Mouse (Mus musculus): Measurements from ENCODE around the gene 4933427D14Rik.
"Not testable (repeated sequence)": the region's sequence is repeated elsewhere in the genome, so short reads cannot be mapped to it uniquely, and the experiment has no call there.

The 4933427D14Rik gene

DNA sequence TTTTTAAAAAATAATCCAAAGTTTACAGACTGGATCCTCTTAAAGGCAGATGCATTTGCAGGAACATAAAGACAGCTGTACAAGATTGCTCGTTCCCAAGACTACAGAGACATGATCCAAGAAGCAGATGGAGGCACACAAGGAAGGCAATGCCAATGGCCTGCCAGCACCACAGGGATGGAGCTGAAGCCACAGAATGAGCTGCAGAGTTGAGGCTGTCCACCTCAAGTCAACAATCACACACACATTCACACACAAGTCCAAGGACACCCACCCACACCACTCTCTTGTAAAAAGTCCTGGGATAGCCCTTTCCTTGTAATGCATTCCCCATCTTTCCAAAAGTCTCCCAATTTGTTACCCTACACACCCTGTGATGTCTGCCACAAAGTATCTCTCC lies 3.8 kb downstream of the 4933427D14Rik start:
- DNase-seq (ENCODE audit: low spot score), result no peak

GRCm38 (mm10) chr11:72196506-72196905 lies 10.8 kb downstream of the 4933427D14Rik start:
- DNase-seq (ENCODE audit: low spot score), result no peak

GRCm38 (mm10) chr11:72194259-72194658 lies 13.0 kb downstream of the 4933427D14Rik start:
- DNase-seq (ENCODE audit: low spot score), result no peak

GRCm38 (mm10) chr11:72190857-72191256 lies 16.4 kb downstream of the 4933427D14Rik start:
- DNase-seq (ENCODE audit: low spot score), result no peak

GRCm38 (mm10) chr11:72184252-72184651 lies 23.0 kb downstream of the 4933427D14Rik start:
- no peak for DNase-seq (ENCODE audit: low spot score)

GRCm38 (mm10) chr11:72181136-72181535 lies 26.1 kb downstream of the 4933427D14Rik start:
- no peak for DNase-seq (ENCODE audit: low spot score)

- DNase-seq (ENCODE audit: low spot score), result no peak
These were observed 26.7 kb downstream of the 4933427D14Rik start for GRCm38 (mm10) chr11:72180556-72180955.

GRCm38 (mm10) chr11:72176553-72176952 lies 30.7 kb downstream of the 4933427D14Rik start:
- DNase-seq (ENCODE audit: low spot score), result no peak

DNA sequence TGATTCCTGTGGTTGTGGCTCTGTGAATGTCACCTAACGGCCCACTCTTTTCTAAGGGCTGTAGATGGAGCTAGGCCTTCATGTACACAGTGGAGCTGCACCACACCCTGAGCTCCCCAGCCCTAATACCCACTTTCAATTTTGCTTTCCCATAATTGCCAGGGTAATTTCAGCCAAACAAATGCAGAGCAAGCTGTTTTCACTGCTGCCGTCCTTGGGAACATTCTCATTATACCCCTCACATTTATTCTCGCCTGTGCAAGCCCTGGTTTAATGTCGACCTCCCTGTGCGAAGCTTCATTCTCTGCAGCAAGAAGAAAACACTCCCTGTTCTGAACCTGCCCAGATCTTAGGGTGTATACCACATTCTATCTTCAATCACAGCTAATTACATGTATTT lies 31.3 kb downstream of the 4933427D14Rik start:
- DNase-seq (ENCODE audit: low spot score), result no peak

DNA sequence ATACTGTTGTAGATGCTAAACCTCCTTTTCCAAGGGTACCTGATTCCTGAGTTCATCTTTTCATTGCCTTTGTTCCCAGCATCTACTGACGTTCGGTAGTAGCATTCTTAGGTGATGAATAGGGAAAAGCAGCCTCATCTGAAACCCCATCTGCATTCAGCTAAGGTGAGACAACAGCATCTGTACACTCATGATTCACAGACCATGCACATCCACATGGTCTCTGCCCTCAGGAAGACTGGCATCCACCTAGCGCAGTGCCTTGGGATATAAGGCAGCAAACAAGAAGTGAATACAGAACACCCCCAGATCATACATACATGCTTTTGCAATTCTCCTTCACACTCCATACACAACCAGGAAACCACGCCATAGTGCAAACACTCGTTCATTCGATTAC lies 32.5 kb downstream of the 4933427D14Rik start:
- no peak for DNase-seq (ENCODE audit: low spot score)

DNA sequence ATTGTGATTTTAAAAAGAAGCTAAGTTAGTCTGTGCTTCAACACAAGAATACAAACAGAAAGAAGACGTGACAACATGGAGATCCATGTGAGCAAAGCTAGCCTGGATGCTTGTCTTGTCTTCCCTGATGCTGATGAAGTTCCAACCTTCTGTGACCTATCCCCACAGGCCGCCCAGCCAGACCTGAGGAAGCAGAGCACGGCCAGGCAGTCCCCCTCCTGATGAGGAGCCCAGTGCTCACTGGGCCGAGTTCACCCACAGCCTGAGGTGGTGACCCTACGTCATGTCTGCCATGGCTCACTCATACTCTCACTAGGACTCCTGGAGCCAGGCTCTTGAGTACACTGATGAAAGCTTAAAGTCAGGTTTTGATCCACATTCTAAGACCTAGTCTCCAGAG lies 33.8 kb downstream of the 4933427D14Rik start:
- no peak for DNase-seq (ENCODE audit: low spot score)

DNA sequence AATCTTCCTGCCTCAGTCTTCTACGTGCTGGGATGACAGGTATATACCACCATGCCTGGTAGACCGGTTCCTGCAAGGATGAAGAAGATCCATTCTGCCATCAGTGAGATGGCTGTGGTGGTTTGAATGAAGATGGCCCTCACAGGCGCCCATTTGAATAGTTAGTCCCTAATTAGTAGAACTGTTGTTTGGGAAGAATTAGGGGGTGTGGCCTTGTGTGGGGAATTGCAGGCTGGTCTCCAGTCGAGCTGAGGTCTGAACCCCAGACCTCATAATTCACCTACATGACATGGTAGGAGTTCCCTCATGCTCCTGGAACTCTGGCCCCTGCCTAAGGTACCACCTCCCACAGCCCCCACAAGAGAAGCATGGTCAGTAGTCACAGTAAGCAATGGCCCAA lies 35.4 kb downstream of the 4933427D14Rik start:
- DNase-seq (ENCODE audit: low spot score), result not testable (repeated sequence)

GRCm38 (mm10) chr11:72169871-72170270 lies 37.4 kb downstream of the 4933427D14Rik start:
- DNase-seq (ENCODE audit: low spot score), result no peak

DNA sequence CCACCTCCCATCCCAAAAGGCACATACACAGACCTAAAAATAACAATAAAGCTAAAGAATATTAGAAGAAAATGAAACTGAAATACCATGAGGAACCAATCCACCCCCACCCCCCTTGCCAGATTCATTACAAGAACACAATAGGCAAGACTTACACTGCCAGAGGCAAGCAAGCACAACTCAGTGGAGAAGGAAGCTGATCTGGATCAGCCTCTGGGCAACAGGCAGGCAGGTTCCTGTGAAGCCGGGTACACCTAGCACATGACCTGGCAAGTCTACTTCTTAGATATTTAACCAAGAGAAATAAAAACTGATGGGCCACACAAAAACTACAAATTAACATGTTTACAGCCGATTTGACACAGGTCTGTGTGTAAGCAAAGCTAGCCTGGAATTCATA lies 44.1 kb downstream of the 4933427D14Rik start:
- DNase-seq (ENCODE audit: low spot score), result no peak

- DNase-seq (ENCODE audit: low spot score), result no peak
These were observed 50.6 kb downstream of the 4933427D14Rik start for GRCm38 (mm10) chr11:72156624-72157023.

DNA sequence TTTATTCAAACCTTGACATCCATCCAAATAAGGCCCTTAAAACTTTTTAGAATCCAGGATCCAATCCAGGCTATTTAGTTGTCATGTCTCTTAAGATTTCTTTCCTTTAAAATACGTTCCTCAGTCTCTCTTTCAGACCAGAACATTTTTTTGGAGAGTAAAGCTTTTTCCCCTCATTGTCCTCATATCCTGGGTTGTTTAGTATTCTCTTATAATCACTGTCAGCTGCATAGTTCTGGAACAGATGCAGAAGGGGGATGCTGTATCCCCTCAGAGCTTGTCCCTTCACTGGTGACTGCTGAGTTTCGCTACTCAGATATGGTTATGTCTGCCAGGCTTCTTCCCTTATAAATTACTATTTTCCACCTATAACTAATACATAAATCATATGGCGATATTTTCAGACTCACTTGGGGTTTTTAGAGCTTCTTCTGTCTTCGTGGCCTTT lies 51.3 kb downstream of the 4933427D14Rik start:
- DNase-seq (ENCODE audit: low spot score), result no peak

DNA sequence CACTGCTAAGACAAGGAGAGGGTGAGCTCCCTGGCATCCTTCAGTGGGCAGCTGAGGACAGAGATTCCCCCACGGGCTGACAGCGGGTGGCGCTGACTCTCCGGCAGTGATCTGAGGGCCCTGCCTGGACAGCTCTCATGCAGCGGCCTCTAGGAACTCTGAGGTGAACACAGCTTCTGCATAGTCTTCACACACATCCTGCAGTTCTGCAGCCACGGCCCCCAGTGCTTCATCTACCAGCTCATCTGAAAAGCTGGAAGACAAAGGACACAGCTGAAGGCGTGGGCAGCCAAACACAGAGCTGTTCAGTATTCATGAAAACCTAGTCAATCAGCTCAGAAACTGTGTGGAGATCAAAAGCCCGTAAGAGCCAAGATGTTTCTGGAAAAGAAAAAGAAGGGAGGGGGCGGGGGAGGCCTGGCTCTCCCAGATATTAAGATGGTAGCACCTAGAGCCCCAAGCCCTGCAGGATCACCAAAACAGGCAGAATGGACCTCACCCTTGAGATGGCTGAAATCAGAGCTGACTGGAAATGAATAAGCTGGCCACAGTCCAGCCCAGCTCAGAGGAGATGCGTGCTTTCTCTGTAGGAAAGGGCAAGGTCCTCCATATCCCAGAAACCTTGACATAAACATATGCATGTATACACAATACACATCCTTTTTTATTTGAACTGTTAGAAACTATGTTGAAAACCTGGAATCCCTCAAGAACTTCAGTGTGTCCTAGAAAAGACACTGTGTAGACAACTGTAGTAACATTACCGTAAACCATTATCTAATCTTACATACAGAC lies 51.9 kb downstream of the 4933427D14Rik start:
- DNase-seq (ENCODE audit: low spot score), result no peak

- DNase-seq (ENCODE audit: low spot score), result no peak
These were observed 54.0 kb downstream of the 4933427D14Rik start for GRCm38 (mm10) chr11:72153122-72153862.

GRCm38 (mm10) chr11:72151120-72151519 lies 56.1 kb downstream of the 4933427D14Rik start:
- DNase-seq (ENCODE audit: low spot score), result no peak

- no peak for DNase-seq (ENCODE audit: low spot score)
These were observed 59.3 kb downstream of the 4933427D14Rik start for GRCm38 (mm10) chr11:72147910-72148309.

DNA sequence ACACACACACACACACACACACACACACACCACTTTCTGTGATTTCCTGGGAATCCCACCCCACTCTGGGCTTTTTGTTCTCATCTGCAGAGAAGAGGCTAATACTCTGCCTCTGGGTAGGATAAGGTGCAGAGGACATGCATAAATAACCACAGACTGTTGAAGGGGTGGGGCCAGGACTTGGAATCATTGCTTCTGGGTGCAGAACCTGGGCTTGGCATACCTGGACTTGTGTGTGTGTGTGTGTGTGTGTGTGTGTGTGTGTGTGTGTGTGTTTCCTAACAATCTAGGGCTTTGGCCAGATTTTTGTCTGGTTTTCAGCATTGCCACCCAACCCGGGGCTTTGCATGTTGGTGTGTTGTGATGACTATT lies 61.4 kb downstream of the 4933427D14Rik start:
- DNase-seq (ENCODE audit: low spot score), result no peak

GRCm38 (mm10) chr11:72145182-72145876 lies 61.9 kb downstream of the 4933427D14Rik start:
- DNase-seq (ENCODE audit: low spot score), result no peak

DNA sequence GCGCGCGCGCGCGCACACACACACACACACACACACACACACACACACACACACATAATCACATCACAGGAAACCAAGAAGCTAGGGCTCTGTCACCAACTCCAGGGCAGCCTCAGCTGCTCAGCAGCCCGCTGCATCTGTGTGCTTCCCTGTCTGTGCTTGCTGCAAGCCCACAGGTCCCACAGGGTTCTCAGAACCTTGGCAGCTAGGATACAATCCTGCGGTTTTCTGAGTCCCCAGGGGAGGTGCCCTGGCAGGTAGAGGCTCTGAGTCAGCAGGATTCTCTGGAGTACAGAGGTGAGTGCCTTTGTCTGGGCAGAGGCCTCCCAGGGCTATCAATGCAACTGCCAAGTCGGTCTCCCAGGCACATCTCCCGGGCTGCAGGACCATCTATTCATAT lies 64.4 kb downstream of the 4933427D14Rik start:
- DNase-seq (ENCODE audit: low spot score), result peak; percentile 73
